Mouse (Mus musculus): ENCODE results near the gene Ube2d2b. TPM values are rescaled to one million over a fixed set of nuclear protein-coding genes. Genes with fewer than 3 reads are reported as not detected.

Ube2d2b gene
- polyA plus RNA-seq, 1 experiment from 2014 or later: not detected

GRCm38 (mm10) chr5:107847349-107847748 is 17.4 kb downstream of the Ube2d2b start:
- Histone ChIP-seq H3K4me2 (replicated peaks; ENCODE audit: low read depth) (no peak overlapping the region), H3K27me3 (ENCODE audit: control insufficient read depth, insufficient read depth, low read length) (no peaks in the 10 kb centered on the region), H3K9me3 (ENCODE audit: control insufficient read depth, low read length) (no peaks in the 10 kb centered on the region), H3K36me3 (ENCODE audit: control insufficient read depth, insufficient read depth, low read length) (no peaks in the 10 kb centered on the region), H3K27ac (replicated peaks) (no peak overlapping the region), H3K9ac (ENCODE audit: low read length) (no peak overlapping the region), H3K4me1 (replicated peaks; ENCODE audit: control insufficient read depth, insufficient read depth) (no peaks in the 10 kb centered on the region), H3K4me3 (ENCODE audit: low read depth, low read length) (no peak overlapping the region)
- ATAC-seq (ENCODE audit: low FRiP score, low TSS enrichment) (no peak), DNase-seq (ENCODE audit: low spot score) (no peak)
- TF ChIP-seq CTCF (IDR thresholded peaks at IDR 0.05; ENCODE audit: low read depth): no peak
- no peak for TF ChIP-seq EP300 (optimal IDR thresholded peaks at IDR 0.05)
- 54% methylated on average over 5 of the region's 5 CpGs for WGBS

GRCm38 (mm10) chr5:107847817-107848216 is 17.9 kb downstream of the Ube2d2b start:
- no peak overlapping the region for H3K9ac ChIP-seq (ENCODE audit: low read length)
- H3K4me1 ChIP-seq (replicated peaks; ENCODE audit: control insufficient read depth, insufficient read depth): no peaks in the 10 kb centered on the region
- DNase-seq (ENCODE audit: low spot score) (no peak), ATAC-seq (ENCODE audit: low FRiP score, low TSS enrichment) (no peak)
- TF ChIP-seq EP300 (optimal IDR thresholded peaks at IDR 0.05) (no peak), CTCF (IDR thresholded peaks at IDR 0.05; ENCODE audit: low read depth) (no peak)
- H3K4me3 ChIP-seq (ENCODE audit: low read depth, low read length): no peak overlapping the region
- WGBS: 67% methylated on average over 2 of the region's 2 CpGs
- no peak overlapping the region for H3K4me2 ChIP-seq (replicated peaks; ENCODE audit: low read depth)
- H3K36me3 ChIP-seq (ENCODE audit: control insufficient read depth, insufficient read depth, low read length): no peaks in the 10 kb centered on the region
- 0 out of 2 replicates have a peak overlapping the region, but pooled peaks have one; percentile 18 for H3K27ac ChIP-seq (replicated peaks)
- H3K9me3 ChIP-seq (ENCODE audit: control insufficient read depth, low read length): no peaks in the 10 kb centered on the region
- H3K27me3 ChIP-seq (ENCODE audit: control insufficient read depth, insufficient read depth, low read length): no peaks in the 10 kb centered on the region

- no peak overlapping the region for H3K9ac ChIP-seq (ENCODE audit: low read length)
- H3K4me3 ChIP-seq (ENCODE audit: low read depth, low read length): no peak overlapping the region
- H3K27me3 ChIP-seq (ENCODE audit: control insufficient read depth, insufficient read depth, low read length): no peaks in the 10 kb centered on the region
- H3K27ac ChIP-seq (replicated peaks): no peak overlapping the region
- H3K36me3 ChIP-seq (ENCODE audit: control insufficient read depth, insufficient read depth, low read length): no peaks in the 10 kb centered on the region
- 91% methylated on average over 4 of the region's 4 CpGs for WGBS
- TF ChIP-seq EP300 (optimal IDR thresholded peaks at IDR 0.05) (no peak), CTCF (IDR thresholded peaks at IDR 0.05; ENCODE audit: low read depth) (no peak)
- no peaks in the 10 kb centered on the region for H3K9me3 ChIP-seq (ENCODE audit: control insufficient read depth, low read length)
- H3K4me1 ChIP-seq (replicated peaks; ENCODE audit: control insufficient read depth, insufficient read depth): 0 out of 2 replicates have a peak, but pooled peaks cover 2% of the 10 kb centered on the region
- DNase-seq (ENCODE audit: low spot score) (no peak), ATAC-seq (ENCODE audit: low FRiP score, low TSS enrichment) (no peak)
- no peak overlapping the region for H3K4me2 ChIP-seq (replicated peaks; ENCODE audit: low read depth)
Observed at GRCm38 (mm10) chr5:107848964-107849363, 19.1 kb downstream of the Ube2d2b start.

- H3K9me3 ChIP-seq (ENCODE audit: control insufficient read depth, low read length): no peaks in the 10 kb centered on the region
- H3K4me1 ChIP-seq (replicated peaks; ENCODE audit: control insufficient read depth, insufficient read depth): 0 out of 2 replicates have a peak, but pooled peaks cover 2% of the 10 kb centered on the region
- DNase-seq (ENCODE audit: low spot score) (peak; percentile 19), ATAC-seq (ENCODE audit: low FRiP score, low TSS enrichment) (peak; percentile 32; the same call in 1 of the 2 replicates)
- WGBS: 23% methylated on average over 6 of the region's 6 CpGs
- no peaks in the 10 kb centered on the region for H3K27me3 ChIP-seq (ENCODE audit: control insufficient read depth, insufficient read depth, low read length)
- H3K9ac ChIP-seq (ENCODE audit: low read length): 0 out of 2 replicates have a peak overlapping the region, but pooled peaks have one; percentile 3
- H3K4me3 ChIP-seq (ENCODE audit: low read depth, low read length): no peak overlapping the region
- no peak overlapping the region for H3K4me2 ChIP-seq (replicated peaks; ENCODE audit: low read depth)
- no peak overlapping the region for H3K27ac ChIP-seq (replicated peaks)
- no peaks in the 10 kb centered on the region for H3K36me3 ChIP-seq (ENCODE audit: control insufficient read depth, insufficient read depth, low read length)
- TF ChIP-seq CTCF (IDR thresholded peaks at IDR 0.05; ENCODE audit: low read depth): no peak
- TF ChIP-seq EP300 (optimal IDR thresholded peaks at IDR 0.05): no peak
Observed at GRCm38 (mm10) chr5:107853807-107854206, 23.9 kb downstream of the Ube2d2b start.

GRCm38 (mm10) chr5:107854556-107854955 is 24.7 kb downstream of the Ube2d2b start:
- TF ChIP-seq EP300 (optimal IDR thresholded peaks at IDR 0.05) (no peak), CTCF (IDR thresholded peaks at IDR 0.05; ENCODE audit: low read depth) (no peak)
- Histone ChIP-seq H3K27me3 (ENCODE audit: control insufficient read depth, insufficient read depth, low read length) (no peaks in the 10 kb centered on the region), H3K9ac (ENCODE audit: low read length) (no peak overlapping the region), H3K36me3 (ENCODE audit: control insufficient read depth, insufficient read depth, low read length) (no peaks in the 10 kb centered on the region), H3K9me3 (ENCODE audit: control insufficient read depth, low read length) (no peaks in the 10 kb centered on the region), H3K4me3 (ENCODE audit: low read depth, low read length) (no peak overlapping the region), H3K4me2 (replicated peaks; ENCODE audit: low read depth) (no peak overlapping the region), H3K4me1 (replicated peaks; ENCODE audit: control insufficient read depth, insufficient read depth) (0 out of 2 replicates have a peak, but pooled peaks cover 2% of the 10 kb centered on the region), H3K27ac (replicated peaks) (no peak overlapping the region)
- ATAC-seq (ENCODE audit: low FRiP score, low TSS enrichment) (no peak), DNase-seq (ENCODE audit: low spot score) (no peak)
- 67% methylated on average over 3 of the region's 3 CpGs for WGBS

- DNase-seq (ENCODE audit: low spot score) (no peak), ATAC-seq (ENCODE audit: low FRiP score, low TSS enrichment) (no peak)
- H3K9ac ChIP-seq (ENCODE audit: low read length): no peak overlapping the region
- no peak overlapping the region for H3K4me2 ChIP-seq (replicated peaks; ENCODE audit: low read depth)
- no peaks in the 10 kb centered on the region for H3K27me3 ChIP-seq (ENCODE audit: control insufficient read depth, insufficient read depth, low read length)
- no peak overlapping the region for H3K4me3 ChIP-seq (ENCODE audit: low read depth, low read length)
- 0 out of 2 replicates have a peak, but pooled peaks cover 2% of the 10 kb centered on the region for H3K4me1 ChIP-seq (replicated peaks; ENCODE audit: control insufficient read depth, insufficient read depth)
- H3K9me3 ChIP-seq (ENCODE audit: control insufficient read depth, low read length): no peaks in the 10 kb centered on the region
- TF ChIP-seq EP300 (optimal IDR thresholded peaks at IDR 0.05) (no peak), CTCF (IDR thresholded peaks at IDR 0.05; ENCODE audit: low read depth) (no peak)
- H3K27ac ChIP-seq (replicated peaks): no peak overlapping the region
- 70% methylated on average over 2 of the region's 2 CpGs for WGBS
- H3K36me3 ChIP-seq (ENCODE audit: control insufficient read depth, insufficient read depth, low read length): no peaks in the 10 kb centered on the region
Observed at GRCm38 (mm10) chr5:107855546-107855945, 25.6 kb downstream of the Ube2d2b start.

Data from stomach, postnatal 0 days (tissue).